Mouse (Mus musculus): ENCODE measurements at regions not wholly inside any gene's neighbourhood (a gene's known extent, or its start where the extent isn't known, plus 50 kb on each side); places are given as distances from the start of the nearest gene placed in this dataset.

- H3K9me3 ChIP-seq (replicated peaks; ENCODE audit: control insufficient read depth, insufficient read depth, low read length, poor library complexity, severe bottlenecking) = no peaks in the 10 kb centered on the region
- no peaks in the 10 kb centered on the region for H3K36me3 ChIP-seq (ENCODE audit: control insufficient read depth, insufficient read depth, low read length, poor library complexity, severe bottlenecking)
- H3K4me1 ChIP-seq (ENCODE audit: control insufficient read depth, insufficient read depth, low read length) = no peaks in the 10 kb centered on the region
- no peak overlapping the region for H3K9ac ChIP-seq (ENCODE audit: low read depth, poor library complexity, severe bottlenecking)
- TF ChIP-seq POLR2A (IDR thresholded peaks at IDR 0.05; ENCODE audit: insufficient read depth, low read length) (no peak), EP300 (IDR thresholded peaks at IDR 0.05; ENCODE audit: insufficient read depth, low read depth, low read length) (no peak), CTCF (IDR thresholded peaks at IDR 0.05; ENCODE audit: low read depth, low read length) (no peak)
- no peak overlapping the region for H3K4me3 ChIP-seq (ENCODE audit: low read depth, low read length)
- no peak overlapping the region for H3K27ac ChIP-seq (ENCODE audit: insufficient read depth, low read length)
- no peaks in the 10 kb centered on the region for H3K27me3 ChIP-seq (ENCODE audit: control insufficient read depth, insufficient read depth, low read length, poor library complexity, severe bottlenecking)
Measured at GRCm38 (mm10) chr9:47962589-47962988, 199.2 kb upstream of the Nxpe4 start.

GRCm38 (mm10) chr9:47973130-47973529 lies 188.7 kb upstream of the Nxpe4 start:
- Histone ChIP-seq H3K27me3 (ENCODE audit: control insufficient read depth, insufficient read depth, low read length, poor library complexity, severe bottlenecking) (no peaks in the 10 kb centered on the region), H3K4me3 (ENCODE audit: low read depth, low read length) (no peak overlapping the region), H3K9ac (ENCODE audit: low read depth, poor library complexity, severe bottlenecking) (no peak overlapping the region), H3K36me3 (ENCODE audit: control insufficient read depth, insufficient read depth, low read length, poor library complexity, severe bottlenecking) (no peaks in the 10 kb centered on the region), H3K27ac (ENCODE audit: insufficient read depth, low read length) (no peak overlapping the region), H3K9me3 (replicated peaks; ENCODE audit: control insufficient read depth, insufficient read depth, low read length, poor library complexity, severe bottlenecking) (no peaks in the 10 kb centered on the region), H3K4me1 (ENCODE audit: control insufficient read depth, insufficient read depth, low read length) (no peaks in the 10 kb centered on the region)
- TF ChIP-seq CTCF (IDR thresholded peaks at IDR 0.05; ENCODE audit: low read depth, low read length) (no peak), POLR2A (IDR thresholded peaks at IDR 0.05; ENCODE audit: insufficient read depth, low read length) (no peak), EP300 (IDR thresholded peaks at IDR 0.05; ENCODE audit: insufficient read depth, low read depth, low read length) (no peak)

- Histone ChIP-seq H3K4me1 (ENCODE audit: control insufficient read depth, insufficient read depth, low read length) (no peaks in the 10 kb centered on the region), H3K27me3 (ENCODE audit: control insufficient read depth, insufficient read depth, low read length, poor library complexity, severe bottlenecking) (no peaks in the 10 kb centered on the region), H3K27ac (ENCODE audit: insufficient read depth, low read length) (no peak overlapping the region), H3K9me3 (replicated peaks; ENCODE audit: control insufficient read depth, insufficient read depth, low read length, poor library complexity, severe bottlenecking) (no peaks in the 10 kb centered on the region), H3K36me3 (ENCODE audit: control insufficient read depth, insufficient read depth, low read length, poor library complexity, severe bottlenecking) (no peaks in the 10 kb centered on the region), H3K4me3 (ENCODE audit: low read depth, low read length) (no peak overlapping the region), H3K9ac (ENCODE audit: low read depth, poor library complexity, severe bottlenecking) (no peak overlapping the region)
- TF ChIP-seq EP300 (IDR thresholded peaks at IDR 0.05; ENCODE audit: insufficient read depth, low read depth, low read length) (no peak), POLR2A (IDR thresholded peaks at IDR 0.05; ENCODE audit: insufficient read depth, low read length) (no peak), CTCF (IDR thresholded peaks at IDR 0.05; ENCODE audit: low read depth, low read length) (no peak)
Measured at GRCm38 (mm10) chr9:47985356-47986111, 176.3 kb upstream of the Nxpe4 start.

GRCm38 (mm10) chr9:47987266-47987665 lies 174.6 kb upstream of the Nxpe4 start:
- no peaks in the 10 kb centered on the region for H3K4me1 ChIP-seq (ENCODE audit: control insufficient read depth, insufficient read depth, low read length)
- no peak for TF ChIP-seq EP300 (IDR thresholded peaks at IDR 0.05; ENCODE audit: insufficient read depth, low read depth, low read length)
- H3K4me3 ChIP-seq (ENCODE audit: low read depth, low read length) = no peak overlapping the region

GRCm38 (mm10) chr9:47994671-47995070 lies 167.2 kb upstream of the Nxpe4 start:
- Histone ChIP-seq H3K9me3 (replicated peaks; ENCODE audit: control insufficient read depth, insufficient read depth, low read length, poor library complexity, severe bottlenecking) (no peaks in the 10 kb centered on the region), H3K27me3 (ENCODE audit: control insufficient read depth, insufficient read depth, low read length, poor library complexity, severe bottlenecking) (no peaks in the 10 kb centered on the region), H3K4me3 (ENCODE audit: low read depth, low read length) (no peak overlapping the region), H3K9ac (ENCODE audit: low read depth, poor library complexity, severe bottlenecking) (no peak overlapping the region), H3K27ac (ENCODE audit: insufficient read depth, low read length) (no peak overlapping the region), H3K36me3 (ENCODE audit: control insufficient read depth, insufficient read depth, low read length, poor library complexity, severe bottlenecking) (no peaks in the 10 kb centered on the region), H3K4me1 (ENCODE audit: control insufficient read depth, insufficient read depth, low read length) (no peaks in the 10 kb centered on the region)
- no peak for TF ChIP-seq CTCF (IDR thresholded peaks at IDR 0.05; ENCODE audit: low read depth, low read length)
- no peak for TF ChIP-seq EP300 (IDR thresholded peaks at IDR 0.05; ENCODE audit: insufficient read depth, low read depth, low read length)
- no peak for TF ChIP-seq POLR2A (IDR thresholded peaks at IDR 0.05; ENCODE audit: insufficient read depth, low read length)

More at GRCm38 (mm10) chr9:47987266-47987665, 174.6 kb upstream of the Nxpe4 start:
- Histone ChIP-seq H3K27ac (ENCODE audit: insufficient read depth, low read length) (no peak overlapping the region), H3K9ac (ENCODE audit: low read depth, poor library complexity, severe bottlenecking) (no peak overlapping the region), H3K9me3 (replicated peaks; ENCODE audit: control insufficient read depth, insufficient read depth, low read length, poor library complexity, severe bottlenecking) (no peaks in the 10 kb centered on the region), H3K27me3 (ENCODE audit: control insufficient read depth, insufficient read depth, low read length, poor library complexity, severe bottlenecking) (no peaks in the 10 kb centered on the region), H3K36me3 (ENCODE audit: control insufficient read depth, insufficient read depth, low read length, poor library complexity, severe bottlenecking) (no peaks in the 10 kb centered on the region)

GRCm38 (mm10) chr9:47999632-48000031 lies 162.2 kb upstream of the Nxpe4 start:
- Histone ChIP-seq H3K36me3 (ENCODE audit: control insufficient read depth, insufficient read depth, low read length, poor library complexity, severe bottlenecking) (no peaks in the 10 kb centered on the region), H3K9me3 (replicated peaks; ENCODE audit: control insufficient read depth, insufficient read depth, low read length, poor library complexity, severe bottlenecking) (no peaks in the 10 kb centered on the region), H3K4me3 (ENCODE audit: low read depth, low read length) (no peak overlapping the region), H3K4me1 (ENCODE audit: control insufficient read depth, insufficient read depth, low read length) (no peaks in the 10 kb centered on the region), H3K9ac (ENCODE audit: low read depth, poor library complexity, severe bottlenecking) (no peak overlapping the region), H3K27ac (ENCODE audit: insufficient read depth, low read length) (no peak overlapping the region), H3K27me3 (ENCODE audit: control insufficient read depth, insufficient read depth, low read length, poor library complexity, severe bottlenecking) (no peaks in the 10 kb centered on the region)
- TF ChIP-seq CTCF (IDR thresholded peaks at IDR 0.05; ENCODE audit: low read depth, low read length) (no peak), POLR2A (IDR thresholded peaks at IDR 0.05; ENCODE audit: insufficient read depth, low read length) (no peak), EP300 (IDR thresholded peaks at IDR 0.05; ENCODE audit: insufficient read depth, low read depth, low read length) (no peak)
